In the genomic region with DNA sequence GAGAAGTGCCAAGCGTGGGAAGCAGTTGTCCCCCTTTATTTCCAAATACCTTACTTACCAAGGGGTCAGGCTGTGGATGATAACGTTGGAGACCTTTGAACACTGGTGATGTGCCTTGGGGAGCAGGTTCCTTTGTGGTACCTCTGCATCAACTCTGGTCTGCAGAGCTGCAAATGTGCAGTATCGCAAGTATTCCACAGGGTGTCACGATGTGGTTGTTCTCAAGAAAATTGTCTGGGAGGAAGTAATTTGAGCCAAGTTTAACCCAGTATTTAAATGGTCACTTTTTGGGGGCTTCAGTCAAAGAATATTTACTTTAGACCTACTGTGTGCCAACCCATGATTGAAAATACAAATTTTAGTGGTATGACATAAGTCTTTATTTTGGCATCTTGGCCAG, we compare ENCODE assay signal across 8 mouse cellular contexts.
DNase-seq lines count a peak whose midpoint lies in the region; ATAC-seq and TF ChIP-seq lines count a peak whose summit lies in the region.
"Had no signal": no experiment of that assay in that cellular context is flagged by ENCODE, and none has a peak within 500 bp of the region (broad histone marks: within the 10 kb centered on the region; RNA-seq: fewer than 3 reads in every experiment).

No protein-coding gene starts in this region.

- no peaks in the 10 kb centered on the region for H3K27me3 ChIP-seq in intestine, postnatal 0 days (replicated peaks; ENCODE audit: control insufficient read depth, insufficient read depth, low read length)
- H3K27me3 ChIP-seq in intestine, embryonic 16.5 days (replicated peaks; ENCODE audit: control insufficient read depth, insufficient read depth, low read length) = no peaks in the 10 kb centered on the region
- H3K27me3 ChIP-seq in embryonic facial prominence, embryonic 10.5 days (replicated peaks; ENCODE audit: low read depth, poor library complexity, severe bottlenecking) = no peaks in the 10 kb centered on the region
- H3K27me3 ChIP-seq: lung, embryonic 15.5 days had no signal

- no peak overlapping the region for H3K9ac ChIP-seq in intestine, postnatal 0 days (ENCODE audit: low read depth, low read length)
- H3K9ac ChIP-seq in intestine, embryonic 16.5 days (ENCODE audit: low read depth, low read length) = no peak overlapping the region
- H3K9ac ChIP-seq: lung, embryonic 15.5 days had no signal

- no peak overlapping the region for H3K27ac ChIP-seq in intestine, postnatal 0 days (ENCODE audit: low read depth, low read length)
- no peak overlapping the region for H3K27ac ChIP-seq in intestine, embryonic 16.5 days (ENCODE audit: low read length)
- H3K27ac ChIP-seq in embryonic facial prominence, embryonic 10.5 days (replicated peaks) = no peak overlapping the region
- H3K27ac ChIP-seq: lung, embryonic 15.5 days had no signal

- H3K4me1 ChIP-seq in intestine, postnatal 0 days (replicated peaks; ENCODE audit: control insufficient read depth, insufficient read depth, low read length) = no peaks in the 10 kb centered on the region
- no peaks in the 10 kb centered on the region for H3K4me1 ChIP-seq in intestine, embryonic 16.5 days (ENCODE audit: control insufficient read depth, insufficient read depth, low read length)
- 0 out of 2 replicates have a peak, but pooled peaks cover 2% of the 10 kb centered on the region for H3K4me1 ChIP-seq in embryonic facial prominence, embryonic 10.5 days

- H3K9me3 ChIP-seq in intestine, postnatal 0 days (ENCODE audit: control insufficient read depth) = no peaks in the 10 kb centered on the region
- H3K9me3 ChIP-seq in intestine, embryonic 16.5 days (ENCODE audit: control insufficient read depth, low read length) = no peaks in the 10 kb centered on the region
- no peaks in the 10 kb centered on the region for H3K9me3 ChIP-seq in embryonic facial prominence, embryonic 10.5 days
- H3K9me3 ChIP-seq: lung, embryonic 15.5 days had no signal

- H3K36me3 ChIP-seq in intestine, postnatal 0 days (ENCODE audit: control insufficient read depth, insufficient read depth) = no peaks in the 10 kb centered on the region
- H3K36me3 ChIP-seq in intestine, embryonic 16.5 days (ENCODE audit: control insufficient read depth, insufficient read depth, low read length) = no peaks in the 10 kb centered on the region
- no peaks in the 10 kb centered on the region for H3K36me3 ChIP-seq in embryonic facial prominence, embryonic 10.5 days (replicated peaks)
- H3K36me3 ChIP-seq: lung, embryonic 15.5 days had no signal

- H3K4me3 ChIP-seq in intestine, postnatal 0 days (ENCODE audit: low read depth, low read length) = no peak overlapping the region
- H3K4me3 ChIP-seq in intestine, embryonic 16.5 days (ENCODE audit: low read length) = no peak overlapping the region
- no peak overlapping the region for H3K4me3 ChIP-seq in embryonic facial prominence, embryonic 10.5 days
- H3K4me3 ChIP-seq: lung, embryonic 15.5 days had no signal

- no peak for ATAC-seq in intestine, postnatal 0 days
- no peak for ATAC-seq in intestine, embryonic 16.5 days
- no peak for ATAC-seq in activated CD4-positive, CD25-positive, alpha-beta regulatory T cell, adult 4 months

- DNase-seq in right cerebral cortex, adult 2 months (ENCODE audit: low spot score in 2 of 2) = peak; percentile 32 to 33
- no peak for DNase-seq in right cerebral cortex, postnatal 14 days
- DNase-seq in embryonic facial prominence, embryonic 10.5 days (ENCODE audit: low spot score) = peak; percentile 18
- peak; percentile 15 for DNase-seq in retina, postnatal 1 day

- H3K4me2 ChIP-seq in intestine, postnatal 0 days (replicated peaks; ENCODE audit: low read depth) = no peak overlapping the region
- no peak overlapping the region for H3K4me2 ChIP-seq in intestine, embryonic 16.5 days (ENCODE audit: low read depth, low read length)
- H3K4me2 ChIP-seq: lung, embryonic 15.5 days had no signal

- TF ChIP-seq CTCF in intestine, postnatal 0 days (IDR thresholded peaks at IDR 0.05; ENCODE audit: low read depth) = peak; percentile 77

- WGBS in intestine, postnatal 0 days = 38% methylated on average over 4 of the region's 4 CpGs
- WGBS in intestine, embryonic 16.5 days = 38% methylated on average over 4 of the region's 4 CpGs
- WGBS in embryonic facial prominence, embryonic 10.5 days = 55% methylated on average over 4 of the region's 4 CpGs
